Mouse (Mus musculus): Measurements from ENCODE around the gene Smco4.
"Not testable (repeated sequence)": the region's sequence is repeated elsewhere in the genome, so short reads cannot be mapped to it uniquely, and the experiment has no call there.

Gene Smco4

DNA sequence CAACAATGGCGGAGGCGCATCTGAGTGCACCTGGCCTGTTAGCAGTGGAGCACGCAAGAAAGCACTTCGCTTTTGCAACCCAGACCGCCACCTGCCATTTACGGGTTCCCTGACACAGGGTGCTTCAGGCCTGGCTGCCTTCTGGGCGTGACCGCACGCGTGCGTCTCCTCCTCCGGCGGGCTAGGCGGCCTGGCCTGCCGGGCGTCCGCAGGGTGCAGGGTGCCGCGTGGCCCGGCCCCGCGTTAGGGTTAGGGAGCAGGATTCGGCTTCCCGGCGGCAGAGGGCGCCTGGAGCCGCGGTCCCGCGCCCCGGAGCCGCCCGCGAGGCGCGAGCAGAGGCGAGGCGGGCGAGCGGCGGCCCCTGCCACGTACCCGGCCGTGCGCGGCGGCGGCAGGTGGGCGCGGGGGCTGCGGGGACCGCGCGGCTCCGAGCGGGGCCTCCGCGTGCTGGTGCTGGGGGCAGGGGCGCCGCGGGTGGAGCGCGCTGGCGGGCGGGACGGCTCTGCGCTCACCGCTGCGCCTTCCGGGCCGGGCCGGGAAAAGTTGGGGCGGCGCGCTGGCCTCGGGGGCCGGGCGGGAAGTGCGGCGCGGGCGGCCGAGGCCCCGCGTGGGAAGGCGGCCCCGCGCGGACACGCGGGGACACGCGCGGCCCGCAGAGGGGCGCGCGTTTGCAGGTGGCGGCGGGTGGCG lies at the start of gene Smco4:
TSS of gene Smco4 (plus strand) at position 198 of the 690 bp plus-strand sequence.
- peak; percentile 66 to 81 for DNase-seq (ENCODE audit: low spot score in 2 of 2)

DNA sequence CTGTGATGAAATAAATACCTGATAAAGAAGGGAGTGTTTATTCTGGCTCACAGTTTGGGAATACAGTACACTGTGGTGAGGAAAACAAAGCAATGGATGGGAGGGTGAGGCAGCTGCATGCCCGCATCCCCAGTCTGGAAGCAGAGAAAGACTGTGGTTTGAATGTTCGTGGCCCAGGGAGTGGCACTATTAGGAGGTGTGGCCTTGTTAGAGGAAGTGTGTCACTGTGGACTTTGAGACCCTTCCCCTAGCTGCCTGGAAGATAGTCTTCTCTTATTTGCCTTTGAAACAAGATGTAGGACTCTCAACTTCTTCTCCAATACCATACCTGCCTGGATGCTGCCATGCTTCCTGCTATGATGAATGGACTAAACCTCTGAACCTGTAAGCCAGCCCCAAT lies 45.8 kb upstream of the Smco4 start:
- peak in 1 of 2 experiments; percentile 41 for DNase-seq (ENCODE audit: low spot score in 2 of 2)

DNA sequence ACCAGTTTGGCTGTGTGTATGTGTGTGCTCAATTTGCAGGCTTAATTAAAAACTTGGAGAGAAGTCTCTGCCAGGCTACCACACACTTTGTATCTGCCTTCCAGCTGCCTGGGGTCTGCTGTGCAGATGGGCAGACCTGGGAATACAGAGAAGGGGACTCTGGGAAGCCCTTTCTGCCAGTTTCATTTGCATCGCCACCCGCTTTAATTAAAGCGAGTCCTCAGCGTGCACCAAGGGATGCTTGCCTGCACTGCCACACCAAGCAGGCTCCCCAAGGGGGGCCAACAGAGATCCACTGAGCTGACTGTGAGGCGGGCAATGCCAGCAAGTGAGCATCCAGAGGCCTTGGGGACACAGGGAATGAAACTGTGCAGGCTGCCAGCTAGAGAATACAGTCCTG lies 42.3 kb upstream of the Smco4 start:
- DNase-seq (ENCODE audit: low spot score in 2 of 2) = no peak

DNA sequence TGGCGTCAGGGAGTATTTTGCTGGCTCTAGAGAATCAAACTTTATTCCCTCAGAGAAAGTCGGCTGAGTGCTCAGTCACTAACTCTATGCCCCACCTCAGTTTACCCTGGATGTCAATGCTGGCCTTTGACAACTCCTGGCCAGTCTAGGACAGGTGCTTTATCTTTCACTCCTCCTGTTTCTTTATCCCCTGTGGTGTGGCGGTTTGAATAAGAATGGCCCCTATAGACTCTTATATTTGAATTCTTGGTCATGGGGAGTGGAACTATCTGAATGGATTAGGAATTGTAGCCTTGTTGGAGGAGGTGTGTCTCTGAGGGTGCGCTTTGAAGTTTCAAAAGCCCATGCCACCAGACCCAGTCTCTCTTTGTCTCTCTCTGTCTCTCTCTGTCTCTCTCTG lies 21.0 kb upstream of the Smco4 start:
- no peak for DNase-seq (ENCODE audit: low spot score in 2 of 2)

GRCm38 (mm10) chr9:15473206-15473605 lies 20.0 kb upstream of the Smco4 start:
- peak in 1 of 2 experiments; percentile 4 for DNase-seq (ENCODE audit: low spot score in 2 of 2)

DNA sequence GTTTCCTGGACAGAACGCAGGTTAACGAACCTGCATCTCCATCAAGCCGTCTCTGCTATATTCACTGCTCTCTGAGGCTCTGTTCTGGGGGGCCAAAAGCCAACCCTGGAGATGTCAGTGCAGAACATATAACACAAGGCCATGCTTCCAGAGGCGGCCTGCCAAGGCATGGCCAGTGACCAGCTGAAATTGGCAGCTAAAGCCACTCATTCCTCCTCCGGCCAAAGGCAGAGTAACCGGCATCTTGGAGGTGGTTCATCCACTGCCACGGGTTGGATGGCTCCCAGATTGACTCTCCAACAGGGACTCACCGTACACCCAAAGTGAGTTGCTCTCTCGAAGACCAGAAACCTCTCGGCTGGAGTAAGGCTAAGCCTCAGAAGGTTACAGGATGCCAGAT lies 15.7 kb upstream of the Smco4 start:
- DNase-seq (ENCODE audit: low spot score in 2 of 2) = no peak

DNA sequence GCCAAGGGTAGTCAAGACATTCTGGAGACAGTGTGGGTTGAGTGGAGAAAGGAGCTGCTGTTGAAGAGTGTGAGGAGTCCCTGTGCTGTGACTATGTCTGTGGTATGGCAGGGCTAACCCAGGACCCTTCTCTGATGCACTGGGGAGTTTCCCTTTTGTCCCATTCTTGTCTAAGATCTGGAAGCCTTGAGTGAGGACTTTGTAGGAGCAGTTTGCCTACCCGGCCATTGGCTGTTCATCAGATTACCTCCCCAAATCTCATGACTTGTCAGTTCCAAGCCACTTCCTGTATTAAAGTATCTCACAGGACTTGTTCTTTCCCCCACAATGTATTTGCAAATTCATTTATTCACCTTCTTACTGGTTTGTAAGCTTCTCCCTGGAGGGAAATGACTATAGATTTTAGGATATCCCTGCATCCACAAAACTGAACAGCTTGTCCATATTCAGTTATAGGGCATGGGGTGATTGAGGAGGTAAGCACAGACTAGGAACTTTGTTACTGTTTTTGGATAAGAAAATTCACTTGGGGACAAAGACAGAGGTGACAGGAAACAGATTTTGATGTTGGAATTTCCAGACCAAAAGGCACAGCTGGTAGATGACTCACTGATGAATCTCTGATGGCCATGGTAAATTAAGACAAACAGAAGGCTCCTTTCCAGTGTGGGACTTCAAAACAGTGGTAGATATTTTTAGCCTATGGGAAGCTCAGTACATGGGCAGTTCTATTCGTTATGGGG lies 5.4 kb upstream of the Smco4 start:
- DNase-seq (ENCODE audit: low spot score in 2 of 2) = no peak

GRCm38 (mm10) chr9:15489293-15489692 lies 3.9 kb upstream of the Smco4 start:
- no peak for DNase-seq (ENCODE audit: low spot score in 2 of 2)

- DNase-seq (ENCODE audit: low spot score in 2 of 2) = no peak
Measured at GRCm38 (mm10) chr9:15490331-15491100, 2.7 kb upstream of the Smco4 start.

DNA sequence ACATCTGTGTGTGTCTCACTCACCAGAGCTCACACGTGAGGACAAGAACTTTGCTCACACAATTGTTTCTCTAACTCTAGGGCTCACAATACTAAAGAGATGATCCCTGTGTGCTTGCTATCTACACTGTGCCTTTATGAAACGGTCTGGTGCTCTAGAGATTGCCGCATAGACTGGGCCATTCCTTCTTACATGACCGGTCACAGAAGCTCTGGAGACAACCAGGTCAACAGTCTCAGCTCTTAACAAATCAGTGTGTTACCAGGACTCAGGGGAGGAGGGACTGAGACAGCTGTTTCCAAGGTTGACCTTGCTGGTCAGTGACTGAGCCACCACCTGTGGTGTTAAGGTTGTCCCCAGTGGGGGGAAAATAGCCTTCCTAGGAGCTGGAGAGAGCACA lies 1.5 kb upstream of the Smco4 start:
- DNase-seq (ENCODE audit: low spot score in 2 of 2) = no peak

DNA sequence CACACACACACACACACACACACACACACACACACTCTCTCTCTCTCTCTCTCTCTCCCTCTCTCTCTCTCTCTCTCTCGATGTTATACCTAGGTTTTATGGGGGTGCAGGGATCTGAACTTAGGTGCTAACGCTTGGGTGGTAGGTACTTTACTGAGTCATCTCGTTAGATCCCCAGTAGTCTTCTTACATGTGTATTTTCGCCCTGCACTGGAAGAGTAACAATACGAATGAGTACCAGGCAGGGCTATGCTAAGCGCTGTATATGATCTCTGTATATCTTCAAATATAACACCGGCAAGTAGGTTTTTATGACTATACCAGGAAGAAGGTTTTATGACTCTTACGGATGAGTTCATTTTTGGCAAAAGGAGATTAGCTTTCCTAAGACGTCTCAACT lies 831 bp upstream of the Smco4 start:
- no peak for DNase-seq (ENCODE audit: low spot score in 2 of 2)

DNA sequence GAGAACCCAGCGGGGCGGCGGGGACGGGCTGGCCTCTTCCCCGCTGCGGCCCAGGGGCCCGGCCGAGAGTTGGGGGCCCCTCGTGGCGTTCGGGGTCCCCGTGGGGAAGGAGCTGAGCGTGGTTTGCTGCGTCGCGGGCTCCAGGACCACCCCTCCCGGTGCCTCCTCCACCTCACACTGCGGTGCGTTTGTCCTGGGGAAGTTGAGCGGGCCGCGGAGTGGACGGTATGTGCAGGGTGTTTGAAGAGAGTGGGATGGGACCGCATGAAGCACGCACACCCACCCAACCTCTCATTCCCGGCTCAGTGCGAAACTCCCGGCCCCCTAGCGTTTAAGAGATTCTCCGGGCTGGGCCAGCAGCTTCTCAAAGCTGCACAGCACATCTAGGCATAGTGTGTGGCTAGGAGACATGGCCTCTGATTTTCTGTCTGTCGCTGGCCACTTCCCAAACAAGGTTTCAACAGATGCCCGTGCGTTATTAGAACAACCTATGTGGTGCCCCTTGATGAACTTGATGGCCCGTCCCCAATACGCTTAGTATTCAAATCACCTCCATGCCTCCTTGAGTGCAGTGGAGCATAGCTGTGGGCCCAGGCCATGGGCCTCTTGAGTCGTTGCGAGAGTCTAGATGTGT lies 810 bp downstream of the Smco4 start:
- DNase-seq (ENCODE audit: low spot score in 2 of 2) = peak; percentile 38 to 70

GRCm38 (mm10) chr9:15495281-15495680 lies 2.0 kb downstream of the Smco4 start:
- not testable (repeated sequence) for DNase-seq (ENCODE audit: low spot score in 2 of 2)

DNA sequence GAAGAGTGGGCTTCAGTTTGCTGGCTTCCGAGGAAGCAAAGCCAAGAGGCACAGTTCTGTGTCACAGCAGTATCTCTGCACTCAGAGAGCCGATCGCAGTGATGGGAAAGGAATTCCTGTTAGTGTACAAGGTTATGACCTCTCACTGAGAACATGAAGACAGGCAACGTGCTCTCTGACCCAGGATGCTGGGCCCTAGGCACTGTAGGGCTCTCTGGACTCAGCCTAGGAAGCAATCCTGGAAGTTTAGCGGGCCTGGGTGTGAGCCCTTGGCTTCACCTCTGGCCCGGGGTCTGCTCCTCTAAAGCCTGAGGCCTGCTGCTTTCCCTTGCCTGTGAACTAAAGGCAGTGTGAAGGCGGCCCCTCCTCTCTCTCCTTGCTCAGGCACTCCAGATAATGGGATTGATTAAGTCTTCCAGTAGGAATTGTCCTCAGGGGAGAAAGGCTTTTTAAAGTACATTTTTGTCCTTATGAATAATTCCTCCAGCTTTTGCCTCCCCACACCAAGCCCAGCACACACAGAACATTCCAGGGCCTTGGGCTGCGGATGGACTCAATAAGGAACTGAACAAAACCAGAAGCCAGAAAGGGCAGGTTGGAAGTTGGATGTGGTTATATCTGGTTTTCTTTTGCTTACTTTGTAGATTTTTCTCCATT lies 2.8 kb downstream of the Smco4 start:
- DNase-seq (ENCODE audit: low spot score in 2 of 2) = no peak

DNA sequence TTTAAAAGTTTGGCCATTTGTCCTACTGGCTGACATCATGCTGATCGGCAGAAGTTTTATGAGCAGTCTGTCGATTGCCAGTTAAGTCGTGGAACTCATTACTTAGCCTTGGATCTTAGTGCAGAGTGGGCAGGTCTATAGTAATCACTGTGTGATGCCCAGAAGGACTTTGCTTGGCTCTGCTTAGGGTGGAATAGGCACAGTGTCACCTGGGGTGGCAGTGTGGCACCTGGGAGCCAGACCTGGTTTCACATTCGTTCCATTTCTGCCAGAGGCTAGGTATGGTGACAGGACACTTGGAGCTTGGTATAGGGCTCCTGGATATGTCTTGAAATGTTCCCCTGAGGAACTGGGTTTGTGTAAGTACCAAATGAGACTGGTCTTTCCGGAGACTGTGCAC lies 6.8 kb downstream of the Smco4 start:
- DNase-seq (ENCODE audit: low spot score in 2 of 2) = no peak

- no peak for DNase-seq (ENCODE audit: low spot score in 2 of 2)
Measured at GRCm38 (mm10) chr9:15501319-15502256, 8.4 kb downstream of the Smco4 start.

- no peak for DNase-seq (ENCODE audit: low spot score in 2 of 2)
Measured at GRCm38 (mm10) chr9:15502476-15502875, 9.2 kb downstream of the Smco4 start.

GRCm38 (mm10) chr9:15503307-15503706 lies 10.1 kb downstream of the Smco4 start:
- no peak for DNase-seq (ENCODE audit: low spot score in 2 of 2)

GRCm38 (mm10) chr9:15503827-15504226 lies 10.6 kb downstream of the Smco4 start:
- no peak for DNase-seq (ENCODE audit: low spot score in 2 of 2)

- DNase-seq (ENCODE audit: low spot score in 2 of 2) = no peak
Measured at GRCm38 (mm10) chr9:15505288-15505687, 12.1 kb downstream of the Smco4 start.
